Mouse (Mus musculus) small intestine, adult 2 months (tissue): ENCODE measurements around the gene Pcca.

ENCODE experiments used
- CTCF ChIP-seq: fragments of 200-500 bp; IDR thresholded peaks from 2 replicates; pipeline ENCODE4 v1.5.1; 2012; ENCODE audit warnings: low read depth, mild to moderate bottlenecking, control low read depth, inconsistent platforms, low read length, moderate library complexity, mixed read lengths; ENCODE audit not compliant: insufficient replicate concordance, insufficient read length; ENCODE audit errors: extremely low read depth
- POLR2A ChIP-seq: fragments of 200-500 bp; IDR thresholded peaks from 2 replicates; pipeline ENCODE4 v1.6.1; 2012; ENCODE audit warnings: low read depth, mild to moderate bottlenecking, control low read depth, inconsistent platforms, low read length, moderate library complexity

- TF ChIP-seq CTCF (no peak), POLR2A (no peak)
These were observed 23.2 kb downstream of the Pcca start for GRCm38 (mm10) chr14:122557353-122557752.
